Mouse (Mus musculus) left cerebral cortex, postnatal 14 days (tissue): ENCODE data around the gene Gria4. TPM values are rescaled to one million over a fixed set of nuclear protein-coding genes. Genes with fewer than 3 reads are reported as not detected.
A peak's percentile ranks its signal among the peaks of the same experiment; 100 is the strongest.
"Not testable (repeated sequence)": the region's sequence is repeated elsewhere in the genome, so short reads cannot be mapped to it uniquely, and the experiment has no call there.

Experiments
- DNase-seq, 2 experiments: peaks; one replicate each; pipeline ENCODE4 v3.0.0; 2021 to 2022; ENCODE audit warnings: low spot score in 2 of 2, mixed read lengths in 1 of 2
- intact Hi-C: fragments of 180-260 bp; cut with DNase I; formaldehyde crosslinking; loops from one replicate; pipeline ENCODE4 v1.15.1; 2025
- total RNA-seq, 2 experiments: library from RNA; stranded (reverse); gene quantifications; 2 replicates each; pipeline ENCODE4 v1.2.3; 2021

Gene Gria4
- total RNA-seq, 2 experiments from 2014 or later: 94.6 to 97.0 TPM

GRCm38 (mm10) chr9:4615286-4615685 is 180.7 kb downstream of the Gria4 start:
- intact Hi-C loops: no loop called here
- DNase-seq: no peak

GRCm38 (mm10) chr9:4605354-4605753 is 190.7 kb downstream of the Gria4 start:
- no peak for DNase-seq
- intact Hi-C loops: no loop called here

GRCm38 (mm10) chr9:4604236-4604635 is 191.8 kb downstream of the Gria4 start:
- intact Hi-C loops: no loop called here
- no peak for DNase-seq

- intact Hi-C loops: no loop called here
- DNase-seq: no peak
Measured at GRCm38 (mm10) chr9:4601788-4602187, 194.2 kb downstream of the Gria4 start.

DNA sequence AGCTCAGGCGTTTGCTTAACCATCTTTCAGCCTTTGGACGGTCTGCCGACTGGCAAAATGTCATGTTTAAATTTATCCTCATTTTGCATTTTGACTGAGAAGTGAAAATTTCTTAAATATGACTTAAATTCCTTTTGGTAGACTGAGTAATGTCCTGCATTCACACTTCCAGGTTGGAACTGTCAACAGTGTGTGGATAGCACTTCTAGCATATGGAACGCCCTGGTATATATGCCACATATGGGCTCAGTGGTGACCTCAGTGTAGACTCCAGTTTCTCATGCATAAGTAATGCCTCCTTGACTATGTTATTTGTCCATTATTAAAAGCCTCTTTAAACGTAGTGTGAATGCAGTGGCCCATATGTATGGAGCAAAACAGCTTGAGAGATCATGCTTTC is 222.4 kb downstream of the Gria4 start:
- intact Hi-C loops: no loop called here
- peak; percentile 11 to 15 for DNase-seq

- DNase-seq: no peak
- intact Hi-C loops: no loop called here
Measured at GRCm38 (mm10) chr9:4555415-4555959, 240.5 kb downstream of the Gria4 start.

DNA sequence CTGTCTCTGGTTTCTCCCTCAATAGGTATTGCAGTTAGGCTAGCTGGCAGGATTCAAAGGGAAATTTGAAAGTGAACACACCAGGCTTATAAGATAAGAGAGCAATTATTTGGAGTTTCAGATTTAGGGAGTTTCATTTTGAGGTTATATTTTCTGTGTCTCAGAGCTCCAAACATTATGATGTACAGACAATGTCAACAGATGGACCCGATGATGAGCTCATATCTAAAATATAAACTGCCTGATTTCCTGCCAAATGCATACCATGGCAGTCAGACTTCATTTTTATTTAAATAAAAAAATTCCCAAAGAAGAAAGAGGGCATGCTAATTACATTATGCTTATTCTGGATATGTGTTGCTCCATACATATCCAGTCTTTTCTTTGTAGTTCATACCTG is 256.8 kb downstream of the Gria4 start:
- peak in 1 of 2 experiments; percentile 15 for DNase-seq
- intact Hi-C loops: loop anchor here (10.0 kb wide), 2 partner anchors 256 to 1096 kb away; partner anchors contain the start of gene Gria4

DNA sequence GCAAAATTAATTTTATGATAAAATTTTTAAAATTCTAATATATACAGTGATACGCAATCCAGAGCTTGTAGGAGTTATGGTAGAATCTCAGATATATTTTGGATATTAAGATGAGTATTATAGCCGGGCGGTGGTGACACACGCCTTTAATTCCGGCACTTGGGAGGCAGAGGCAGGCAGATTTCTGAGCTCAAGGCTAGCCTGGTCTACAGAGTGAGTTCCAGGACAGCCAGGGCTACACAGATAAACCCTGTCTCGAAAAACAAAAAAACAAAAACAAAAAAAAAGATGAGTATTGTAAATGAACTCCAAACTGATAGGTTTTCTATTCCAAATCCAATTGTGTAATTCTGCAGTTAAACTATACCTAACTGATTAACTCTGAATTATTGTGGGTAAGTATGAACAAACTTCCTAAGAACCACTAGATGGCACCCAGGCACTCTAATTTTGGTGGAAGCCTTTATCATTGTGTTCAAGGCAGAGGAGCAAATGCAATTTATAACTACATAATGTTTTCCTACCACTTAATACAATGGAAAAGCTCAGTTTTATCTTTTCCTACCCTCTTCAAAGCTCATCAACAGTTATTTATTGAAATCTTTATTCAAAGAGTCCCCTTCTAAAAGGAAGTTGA is 259.4 kb downstream of the Gria4 start:
- intact Hi-C loops: loop anchor here (10.0 kb wide), 2 partner anchors 258 to 1098 kb away; partner anchors contain the start of gene Gria4
- DNase-seq: peak; percentile 26 to 40

- intact Hi-C loops: no loop called here
- peak in 1 of 2 experiments; percentile 51 for DNase-seq
Measured at GRCm38 (mm10) chr9:4514563-4514885, 281.5 kb downstream of the Gria4 start.

DNA sequence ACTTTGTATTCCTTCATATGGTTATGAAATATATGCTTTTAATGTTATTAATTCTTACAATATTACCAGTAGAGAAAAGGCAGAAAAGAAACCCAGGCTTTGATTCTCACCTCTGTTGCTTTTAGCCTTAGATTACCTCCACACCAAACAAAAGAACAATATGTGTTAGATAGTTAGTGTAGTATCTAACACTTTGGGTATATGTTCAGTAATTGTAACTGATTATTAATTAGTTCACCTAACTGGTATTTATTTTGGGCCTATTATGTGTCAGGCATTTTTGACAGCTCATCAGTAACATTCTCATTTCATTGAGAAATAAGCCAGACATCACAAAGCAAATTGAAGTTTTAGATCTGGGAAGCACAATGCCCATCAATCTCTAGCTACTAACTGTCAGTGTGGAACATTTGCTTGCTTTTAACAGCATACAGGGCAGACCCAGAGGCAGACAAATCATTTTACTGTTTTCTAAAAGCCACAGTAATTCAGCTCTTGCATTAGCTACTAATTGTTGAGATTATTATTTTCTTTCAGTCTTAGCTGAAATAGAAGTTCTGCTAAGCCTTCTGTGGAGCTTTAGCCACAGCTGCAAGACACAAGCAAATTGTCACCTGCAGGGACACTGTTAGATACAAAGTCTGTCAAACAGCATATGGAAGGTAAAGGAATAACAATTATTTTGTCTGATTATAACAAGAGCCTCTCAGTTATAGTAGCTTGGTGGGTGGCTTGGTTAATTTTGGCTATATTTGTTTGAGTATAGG is 282.1 kb downstream of the Gria4 start:
- intact Hi-C loops: no loop called here

GRCm38 (mm10) chr9:4506086-4506485 is 289.9 kb downstream of the Gria4 start:
- DNase-seq: no peak
- intact Hi-C loops: no loop called here

More for the DNA sequence above, 282.1 kb downstream of the Gria4 start:
- DNase-seq: peak in 1 of 2 experiments; percentile 32

DNA sequence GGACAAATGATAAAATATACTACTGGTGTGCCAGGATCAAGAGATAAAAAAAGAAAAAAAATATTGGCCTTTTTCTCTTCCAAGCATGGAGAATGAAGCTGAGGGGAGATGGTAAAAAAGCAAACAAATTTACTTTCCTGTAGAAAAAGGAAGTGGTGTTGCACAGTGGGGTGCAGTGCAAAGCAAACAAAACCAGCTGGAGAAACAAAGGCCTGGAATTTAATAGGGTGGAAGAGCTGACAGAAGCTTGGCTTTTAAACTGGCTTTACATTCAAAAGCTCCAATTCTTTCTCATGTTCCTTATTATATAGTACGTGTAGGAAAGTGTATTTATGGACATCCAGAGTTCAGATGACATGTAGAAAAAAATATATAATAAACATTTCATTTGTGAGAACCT is 290.9 kb downstream of the Gria4 start:
- intact Hi-C loops: no loop called here
- DNase-seq: no peak

DNA sequence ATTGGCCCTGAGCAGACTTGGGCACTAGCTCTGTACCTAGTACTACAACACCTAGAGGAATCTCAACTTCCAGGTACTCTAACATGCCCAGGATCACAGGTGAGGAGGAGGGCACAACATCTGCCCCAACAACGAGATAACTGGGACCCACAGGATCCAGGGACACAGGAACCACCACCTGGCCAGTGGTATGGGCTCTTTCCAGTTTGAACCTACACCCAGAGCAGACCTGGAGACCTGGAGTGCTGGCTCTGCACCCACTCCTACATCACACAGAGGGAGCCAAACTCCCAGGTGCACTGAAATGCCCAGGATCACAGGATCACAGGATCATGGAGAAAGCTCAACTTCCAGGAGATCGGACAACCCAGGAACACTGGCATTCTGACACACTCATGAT is 309.6 kb downstream of the Gria4 start:
- no peak for DNase-seq
- intact Hi-C loops: no loop called here

DNA sequence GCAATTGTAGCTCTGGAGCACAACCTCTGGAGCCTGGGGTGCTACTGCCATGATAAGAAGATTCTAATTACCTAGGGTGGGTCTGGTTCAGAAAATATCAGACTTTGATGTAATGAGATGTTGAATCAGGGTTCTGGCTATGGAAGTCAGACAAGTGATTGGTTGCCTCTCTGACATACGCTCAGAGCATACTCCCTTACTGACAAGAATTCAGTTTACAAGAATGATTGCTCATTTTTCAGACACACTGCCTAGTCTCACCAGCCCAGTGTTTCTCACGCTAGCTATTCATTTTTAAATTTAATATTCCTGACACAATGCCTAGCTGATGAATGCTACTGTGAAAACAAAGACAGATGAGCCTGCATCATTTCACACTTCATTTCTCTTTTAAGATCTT is 311.5 kb downstream of the Gria4 start:
- no peak for DNase-seq
- intact Hi-C loops: no loop called here

DNA sequence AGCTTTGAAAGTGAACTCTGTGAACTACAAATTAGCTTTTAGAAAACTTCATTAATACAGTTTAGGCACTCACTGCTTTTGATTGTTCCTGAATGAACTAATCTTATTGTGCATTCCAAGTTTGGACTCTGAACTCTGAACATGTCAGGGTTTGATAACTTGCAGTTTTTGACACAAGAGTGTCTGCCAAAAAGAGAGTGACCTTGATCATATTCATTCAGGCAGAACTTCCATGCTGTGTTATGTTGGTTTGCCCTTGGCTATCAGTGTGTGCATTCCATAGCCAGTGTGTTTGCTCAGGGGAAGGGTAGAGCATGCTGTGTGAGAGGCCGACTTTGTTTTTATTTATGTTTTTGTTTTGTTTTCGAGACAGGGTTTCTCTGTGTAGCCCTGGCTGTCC is 325.2 kb downstream of the Gria4 start:
- DNase-seq: no peak
- intact Hi-C loops: no loop called here

GRCm38 (mm10) chr9:4459456-4460070 is 336.5 kb downstream of the Gria4 start:
- intact Hi-C loops: no loop called here
- DNase-seq: no peak

GRCm38 (mm10) chr9:4458193-4458592 is 337.8 kb downstream of the Gria4 start:
- peak in 1 of 2 experiments; percentile 6 for DNase-seq
- intact Hi-C loops: no loop called here

- intact Hi-C loops: no loop called here
- DNase-seq: no peak
Measured at GRCm38 (mm10) chr9:4457644-4458043, 338.4 kb downstream of the Gria4 start.

DNA sequence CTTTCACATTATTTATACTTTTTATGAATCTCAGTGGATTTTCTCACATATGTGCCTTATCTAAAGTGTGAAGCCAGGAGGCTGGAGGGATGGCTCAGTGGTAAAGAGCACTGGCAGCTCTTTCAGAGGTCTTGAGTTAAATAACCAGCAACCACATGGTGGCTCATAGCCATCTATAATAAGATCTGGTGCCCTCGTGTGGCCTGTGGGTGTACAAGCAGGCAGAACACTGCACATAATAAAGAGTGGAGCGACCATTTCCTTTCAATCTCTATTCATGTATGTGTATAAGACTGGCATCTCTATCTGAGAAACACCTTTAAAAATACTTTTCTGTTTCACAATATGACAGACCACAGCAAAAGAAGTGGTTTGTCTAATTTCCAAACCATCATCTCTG is 353.1 kb downstream of the Gria4 start:
- peak; percentile 24 to 53 for DNase-seq
- intact Hi-C loops: no loop called here

DNA sequence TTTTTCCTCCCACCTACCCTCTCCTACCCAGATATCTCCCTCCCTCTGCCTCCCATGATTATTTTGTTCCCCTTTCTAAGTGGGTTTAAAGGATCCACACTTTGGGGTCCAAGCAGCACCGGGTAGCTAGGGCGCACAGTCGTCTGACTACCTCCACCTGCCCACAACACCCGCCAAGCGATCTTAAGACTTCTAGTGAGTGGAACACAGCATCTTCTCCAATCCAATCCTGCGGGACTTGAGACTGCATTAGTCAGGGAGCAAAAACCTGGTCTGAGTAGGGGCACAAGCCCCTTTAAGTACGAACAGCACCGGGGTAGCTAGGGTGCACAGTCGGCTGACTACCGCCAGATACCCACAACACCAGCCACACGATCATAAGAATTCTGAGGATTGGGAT is 395.2 kb downstream of the Gria4 start:
- intact Hi-C loops, DNase-seq: not testable (repeated sequence)
